Mouse (Mus musculus): ENCODE measurements at regions not wholly inside any gene's neighbourhood (a gene's known extent, or its start where the extent isn't known, plus 50 kb on each side); places are given as distances from the start of the nearest gene placed in this dataset.
"Not testable (repeated sequence)": the region's sequence is repeated elsewhere in the genome, so short reads cannot be mapped to it uniquely, and the experiment has no call there.

DNA sequence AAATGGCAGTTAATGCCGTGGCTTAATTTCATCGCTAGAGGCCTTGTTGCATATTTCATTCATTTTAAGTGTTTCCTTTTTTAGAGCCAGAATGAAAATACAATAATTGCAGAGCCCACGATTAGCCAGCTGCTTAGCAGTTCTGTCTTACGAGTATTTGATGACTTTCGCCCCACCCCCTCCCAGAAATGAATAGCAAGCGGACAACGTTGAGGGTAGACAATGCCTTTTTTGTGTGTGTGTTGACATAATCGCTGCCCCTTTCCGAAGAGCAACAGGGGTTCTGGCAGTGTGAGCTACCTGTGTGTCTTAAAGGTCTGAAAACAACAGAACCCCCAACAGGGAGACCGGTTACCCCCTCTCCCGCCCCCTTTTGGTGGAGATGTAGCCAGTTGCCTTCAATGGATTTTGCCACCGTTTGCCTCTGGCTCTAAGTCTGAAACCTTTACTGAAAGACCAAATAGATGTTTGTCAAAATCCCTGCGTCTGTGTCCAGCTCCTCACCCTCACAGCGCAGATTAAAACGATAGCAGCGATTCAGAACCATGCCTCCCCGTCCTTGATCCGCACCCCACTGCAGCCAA lies 242.6 kb upstream of the Gm6793 start:
- H3K27me3 ChIP-seq (ENCODE audit: control insufficient read depth, insufficient read depth, low read length), result no peaks in the 10 kb centered on the region
- peak overlapping the region; percentile 35 for H3K4me2 ChIP-seq (replicated peaks; ENCODE audit: low read depth, low read length)
- H3K4me1 ChIP-seq (replicated peaks; ENCODE audit: control insufficient read depth, insufficient read depth, low read length), result 0 out of 2 replicates have a peak, but pooled peaks cover 2% of the 10 kb centered on the region
- H3K9me3 ChIP-seq (ENCODE audit: control insufficient read depth, low read length), result no peaks in the 10 kb centered on the region
- H3K27ac ChIP-seq (ENCODE audit: low read depth, low read length), result no peak overlapping the region
- WGBS, result 12% methylated on average over 18 of the region's 18 CpGs
- no peak for ATAC-seq (ENCODE audit: low FRiP score)
- H3K4me3 ChIP-seq (ENCODE audit: low read depth, low read length), result peak overlapping the region; percentile 16; the same call in 1 of the 2 replicates
- peak; percentile 44 for DNase-seq (ENCODE audit: low spot score)
- H3K9ac ChIP-seq (ENCODE audit: low read depth, low read length), result no peak overlapping the region
- no peaks in the 10 kb centered on the region for H3K36me3 ChIP-seq (ENCODE audit: control insufficient read depth, insufficient read depth, low read length)

DNA sequence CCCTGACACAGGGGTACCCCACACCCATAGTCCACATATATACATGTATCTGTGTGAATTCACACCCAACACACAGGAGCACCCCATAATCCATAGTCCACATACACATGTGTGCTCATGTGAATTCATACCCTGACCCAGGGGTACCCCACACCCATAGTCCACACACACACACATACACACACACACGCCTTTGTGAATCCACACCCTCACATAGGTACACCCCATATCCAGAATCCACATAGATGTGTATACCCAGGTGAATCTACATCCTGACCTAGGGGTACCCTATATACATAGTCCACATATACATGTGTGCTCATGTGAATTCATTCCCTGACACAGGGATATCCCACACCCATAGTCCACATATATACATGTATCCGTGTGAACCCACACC lies 231.8 kb upstream of the Gm6793 start:
- DNase-seq (ENCODE audit: low spot score); H3K9me3 ChIP-seq (ENCODE audit: control insufficient read depth, low read length); ATAC-seq (ENCODE audit: low FRiP score); H3K36me3 ChIP-seq (ENCODE audit: control insufficient read depth, insufficient read depth, low read length); H3K4me2 ChIP-seq (replicated peaks; ENCODE audit: low read depth, low read length); H3K27ac ChIP-seq (ENCODE audit: low read depth, low read length); H3K4me3 ChIP-seq (ENCODE audit: low read depth, low read length); H3K27me3 ChIP-seq (ENCODE audit: control insufficient read depth, insufficient read depth, low read length); H3K4me1 ChIP-seq (replicated peaks; ENCODE audit: control insufficient read depth, insufficient read depth, low read length); H3K9ac ChIP-seq (ENCODE audit: low read depth, low read length): not testable (repeated sequence)
- 92% methylated on average over 2 of the region's 2 CpGs for WGBS

DNA sequence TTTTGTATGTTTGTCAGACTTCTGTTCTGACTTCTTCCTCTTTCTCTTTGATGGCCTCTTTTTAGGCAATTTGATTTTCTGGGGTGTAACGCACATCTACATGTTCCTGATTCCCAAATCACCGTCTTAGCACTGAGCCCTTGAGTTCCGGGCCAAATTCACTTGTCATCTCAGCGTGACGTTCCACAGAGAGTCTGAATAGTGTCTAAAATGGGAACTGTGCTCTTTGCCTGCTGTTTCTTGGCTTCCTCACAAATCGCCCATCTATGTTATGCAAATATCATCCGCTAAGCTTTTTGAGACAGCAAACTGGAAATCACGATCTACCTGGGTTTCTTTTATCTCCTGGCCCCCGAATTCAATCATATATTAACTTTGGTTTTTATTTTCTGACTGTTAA lies 223.8 kb upstream of the Gm6793 start:
- Histone ChIP-seq H3K9ac (ENCODE audit: low read depth, low read length) (no peak overlapping the region), H3K4me3 (ENCODE audit: low read depth, low read length) (no peak overlapping the region), H3K36me3 (ENCODE audit: control insufficient read depth, insufficient read depth, low read length) (no peaks in the 10 kb centered on the region), H3K27ac (ENCODE audit: low read depth, low read length) (no peak overlapping the region), H3K9me3 (ENCODE audit: control insufficient read depth, low read length) (no peaks in the 10 kb centered on the region), H3K4me1 (replicated peaks; ENCODE audit: control insufficient read depth, insufficient read depth, low read length) (no peaks in the 10 kb centered on the region), H3K4me2 (replicated peaks; ENCODE audit: low read depth, low read length) (no peak overlapping the region), H3K27me3 (ENCODE audit: control insufficient read depth, insufficient read depth, low read length) (no peaks in the 10 kb centered on the region)
- 78% methylated on average over 9 of the region's 9 CpGs for WGBS
- ATAC-seq (ENCODE audit: low FRiP score) (no peak), DNase-seq (ENCODE audit: low spot score) (no peak)

DNA sequence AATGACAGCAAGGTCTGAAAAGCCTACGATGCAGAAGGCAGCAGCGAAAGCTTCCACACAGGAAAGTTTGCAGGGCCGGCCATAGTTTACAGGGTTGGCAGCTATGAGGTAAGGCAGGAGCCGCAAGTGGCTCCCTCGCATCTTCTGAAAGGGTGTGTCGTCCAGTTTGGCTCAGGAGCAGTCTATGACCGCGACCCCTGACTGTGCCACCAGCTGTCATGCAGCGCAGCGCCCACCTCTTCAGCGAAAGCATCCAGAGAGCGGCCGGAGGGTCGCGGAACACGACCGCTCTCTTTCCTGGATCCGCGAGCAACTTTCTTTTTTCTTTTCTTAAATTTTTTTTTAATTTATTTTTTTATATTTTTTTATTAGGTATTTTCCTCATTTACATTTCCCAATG lies 221.9 kb upstream of the Gm6793 start:
- not testable (repeated sequence) for H3K4me3 ChIP-seq (ENCODE audit: low read depth, low read length); H3K36me3 ChIP-seq (ENCODE audit: control insufficient read depth, insufficient read depth, low read length); H3K9me3 ChIP-seq (ENCODE audit: control insufficient read depth, low read length); ATAC-seq (ENCODE audit: low FRiP score); H3K9ac ChIP-seq (ENCODE audit: low read depth, low read length); H3K4me1 ChIP-seq (replicated peaks; ENCODE audit: control insufficient read depth, insufficient read depth, low read length); H3K27me3 ChIP-seq (ENCODE audit: control insufficient read depth, insufficient read depth, low read length); H3K4me2 ChIP-seq (replicated peaks; ENCODE audit: low read depth, low read length); DNase-seq (ENCODE audit: low spot score); H3K27ac ChIP-seq (ENCODE audit: low read depth, low read length)
- 93% methylated on average over 19 of the region's 19 CpGs for WGBS

DNA sequence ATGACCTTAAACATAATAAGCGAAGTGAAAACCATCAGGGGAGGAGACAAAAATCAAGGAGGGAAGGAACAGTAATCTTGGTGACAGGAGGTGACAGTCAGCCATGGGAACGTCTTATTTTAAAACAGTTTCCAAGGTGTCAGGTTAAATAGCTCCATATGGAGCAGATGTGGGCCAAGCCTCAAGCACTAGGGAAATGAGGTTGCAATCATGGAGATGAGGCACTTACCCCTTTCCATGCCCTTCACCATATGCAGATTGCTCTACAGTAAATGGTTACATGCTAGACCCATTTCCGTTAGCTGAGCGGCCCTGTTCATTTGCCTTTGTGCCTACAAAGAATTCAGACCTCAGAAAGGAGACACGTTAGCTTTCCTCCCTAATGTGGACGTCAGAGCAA lies 204.8 kb upstream of the Gm6793 start:
- DNase-seq (ENCODE audit: low spot score), result no peak
- Histone ChIP-seq H3K9ac (ENCODE audit: low read depth, low read length) (no peak overlapping the region), H3K36me3 (ENCODE audit: control insufficient read depth, insufficient read depth, low read length) (no peaks in the 10 kb centered on the region), H3K27ac (ENCODE audit: low read depth, low read length) (no peak overlapping the region), H3K9me3 (ENCODE audit: control insufficient read depth, low read length) (no peaks in the 10 kb centered on the region), H3K4me1 (replicated peaks; ENCODE audit: control insufficient read depth, insufficient read depth, low read length) (no peaks in the 10 kb centered on the region), H3K27me3 (ENCODE audit: control insufficient read depth, insufficient read depth, low read length) (no peaks in the 10 kb centered on the region), H3K4me3 (ENCODE audit: low read depth, low read length) (no peak overlapping the region), H3K4me2 (replicated peaks; ENCODE audit: low read depth, low read length) (no peak overlapping the region)
- WGBS, result 77% methylated on average over 6 of the region's 6 CpGs
- no peak for ATAC-seq (ENCODE audit: low FRiP score)

DNA sequence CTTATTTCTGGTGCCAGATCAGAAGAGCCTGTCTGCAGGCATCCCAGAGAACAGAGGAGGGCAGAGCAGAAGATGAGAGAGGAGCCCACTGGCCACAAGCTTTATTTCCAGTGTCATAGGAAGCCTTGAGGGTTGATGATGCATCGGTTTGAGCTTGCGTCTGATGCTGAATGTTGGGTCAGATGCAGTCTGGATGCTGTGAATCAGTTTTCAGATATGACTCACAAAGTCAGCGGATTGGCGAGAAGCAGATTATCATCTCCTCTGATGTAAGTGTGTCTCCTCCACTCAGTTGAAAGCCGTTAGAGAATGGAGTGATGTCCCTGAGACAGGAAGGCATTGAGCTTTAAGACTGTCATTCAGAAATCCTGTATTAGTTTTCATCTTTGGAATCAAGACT lies 197.3 kb upstream of the Gm6793 start:
- Histone ChIP-seq H3K27ac (ENCODE audit: low read depth, low read length) (no peak overlapping the region), H3K4me2 (replicated peaks; ENCODE audit: low read depth, low read length) (no peak overlapping the region), H3K9me3 (ENCODE audit: control insufficient read depth, low read length) (no peaks in the 10 kb centered on the region), H3K4me3 (ENCODE audit: low read depth, low read length) (no peak overlapping the region), H3K4me1 (replicated peaks; ENCODE audit: control insufficient read depth, insufficient read depth, low read length) (no peaks in the 10 kb centered on the region), H3K27me3 (ENCODE audit: control insufficient read depth, insufficient read depth, low read length) (no peaks in the 10 kb centered on the region), H3K9ac (ENCODE audit: low read depth, low read length) (no peak overlapping the region), H3K36me3 (ENCODE audit: control insufficient read depth, insufficient read depth, low read length) (no peaks in the 10 kb centered on the region)
- 91% methylated on average over 5 of the region's 5 CpGs for WGBS
- ATAC-seq (ENCODE audit: low FRiP score) (no peak), DNase-seq (ENCODE audit: low spot score) (no peak)

DNA sequence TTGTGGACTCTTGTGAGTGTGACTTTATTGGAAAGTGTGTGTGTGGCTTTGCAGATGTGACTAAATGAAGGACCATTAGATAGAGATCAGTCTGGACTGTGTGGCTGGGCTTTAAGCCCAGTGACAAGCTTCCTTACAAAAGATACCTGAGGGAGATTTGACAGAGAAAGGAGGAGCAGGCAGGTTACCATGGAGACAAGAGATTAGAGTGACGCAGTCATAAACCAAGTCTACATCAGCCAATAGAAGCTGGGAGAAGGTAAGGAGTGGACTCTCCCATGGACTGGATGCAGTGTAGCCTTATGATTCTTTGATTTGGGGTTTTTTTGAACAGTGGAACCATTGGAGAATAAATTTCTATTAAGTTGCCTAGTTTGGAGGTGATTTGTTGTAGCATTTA lies 181.6 kb upstream of the Gm6793 start:
- 80% methylated on average over 1 of the region's 1 CpGs for WGBS
- ATAC-seq (ENCODE audit: low FRiP score), result no peak
- no peaks in the 10 kb centered on the region for H3K36me3 ChIP-seq (ENCODE audit: control insufficient read depth, insufficient read depth, low read length)
- no peak overlapping the region for H3K4me2 ChIP-seq (replicated peaks; ENCODE audit: low read depth, low read length)
- no peak overlapping the region for H3K9ac ChIP-seq (ENCODE audit: low read depth, low read length)
- no peaks in the 10 kb centered on the region for H3K27me3 ChIP-seq (ENCODE audit: control insufficient read depth, insufficient read depth, low read length)
- H3K4me3 ChIP-seq (ENCODE audit: low read depth, low read length), result no peak overlapping the region
- H3K27ac ChIP-seq (ENCODE audit: low read depth, low read length), result no peak overlapping the region
- H3K9me3 ChIP-seq (ENCODE audit: control insufficient read depth, low read length), result no peaks in the 10 kb centered on the region
- H3K4me1 ChIP-seq (replicated peaks; ENCODE audit: control insufficient read depth, insufficient read depth, low read length), result no peaks in the 10 kb centered on the region
- DNase-seq (ENCODE audit: low spot score), result no peak

DNA sequence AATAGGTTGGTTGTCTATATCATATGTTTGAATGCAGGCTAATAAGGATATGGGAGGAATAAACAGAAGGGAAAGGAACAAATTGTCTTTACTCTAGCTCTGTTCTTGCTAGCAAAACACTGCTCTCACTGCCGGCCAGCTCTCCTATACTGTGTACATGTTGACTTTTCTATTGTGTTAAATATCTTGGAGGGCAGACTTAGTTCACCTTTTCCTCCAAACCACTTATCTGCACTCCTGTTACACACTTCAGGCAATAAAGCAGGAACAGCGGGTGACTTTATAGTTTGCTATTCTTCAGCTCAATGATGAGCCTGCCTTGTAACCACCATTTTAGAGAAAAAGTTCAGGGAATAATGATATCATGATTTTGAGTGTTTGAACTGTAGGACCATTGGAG lies 181.0 kb upstream of the Gm6793 start:
- ATAC-seq (ENCODE audit: low FRiP score) (no peak), DNase-seq (ENCODE audit: low spot score) (no peak)
- no peak overlapping the region for H3K9ac ChIP-seq (ENCODE audit: low read depth, low read length)
- no peaks in the 10 kb centered on the region for H3K36me3 ChIP-seq (ENCODE audit: control insufficient read depth, insufficient read depth, low read length)
- no peak overlapping the region for H3K4me3 ChIP-seq (ENCODE audit: low read depth, low read length)
- no peak overlapping the region for H3K4me2 ChIP-seq (replicated peaks; ENCODE audit: low read depth, low read length)
- H3K27me3 ChIP-seq (ENCODE audit: control insufficient read depth, insufficient read depth, low read length), result no peaks in the 10 kb centered on the region
- WGBS, result 91% methylated on average over 2 of the region's 2 CpGs
- H3K9me3 ChIP-seq (ENCODE audit: control insufficient read depth, low read length), result no peaks in the 10 kb centered on the region
- no peaks in the 10 kb centered on the region for H3K4me1 ChIP-seq (replicated peaks; ENCODE audit: control insufficient read depth, insufficient read depth, low read length)
- H3K27ac ChIP-seq (ENCODE audit: low read depth, low read length), result no peak overlapping the region

DNA sequence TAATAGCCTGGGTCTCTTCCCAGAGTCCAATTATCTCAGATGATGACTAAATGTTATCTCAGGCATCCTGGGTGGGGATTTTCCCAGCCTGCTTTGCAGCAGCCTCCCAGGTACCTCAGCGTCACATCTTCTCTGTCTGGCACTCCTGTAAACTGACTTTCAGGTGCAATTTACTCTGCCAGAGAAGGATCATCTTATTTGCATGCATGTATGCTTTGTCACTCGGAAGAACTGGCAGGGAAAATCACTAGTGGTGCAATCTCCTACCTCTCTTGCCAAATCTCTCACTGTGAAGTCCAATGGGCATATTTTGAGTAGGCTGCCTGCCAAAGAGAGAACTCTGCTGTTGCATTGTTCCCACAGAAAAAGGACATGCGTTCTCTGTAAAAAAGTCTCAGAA lies 177.0 kb upstream of the Gm6793 start:
- Histone ChIP-seq H3K9me3 (ENCODE audit: control insufficient read depth, low read length) (no peaks in the 10 kb centered on the region), H3K9ac (ENCODE audit: low read depth, low read length) (no peak overlapping the region), H3K4me1 (replicated peaks; ENCODE audit: control insufficient read depth, insufficient read depth, low read length) (no peaks in the 10 kb centered on the region), H3K36me3 (ENCODE audit: control insufficient read depth, insufficient read depth, low read length) (no peaks in the 10 kb centered on the region), H3K4me3 (ENCODE audit: low read depth, low read length) (no peak overlapping the region), H3K27ac (ENCODE audit: low read depth, low read length) (no peak overlapping the region), H3K27me3 (ENCODE audit: control insufficient read depth, insufficient read depth, low read length) (no peaks in the 10 kb centered on the region), H3K4me2 (replicated peaks; ENCODE audit: low read depth, low read length) (no peak overlapping the region)
- DNase-seq (ENCODE audit: low spot score) (no peak), ATAC-seq (ENCODE audit: low FRiP score) (no peak)
- 79% methylated on average over 3 of the region's 3 CpGs for WGBS
